Mouse (Mus musculus) macrophage (primary cell): ENCODE results near the gene Nek6. TPM values are rescaled to one million over a fixed set of nuclear protein-coding genes. Genes with fewer than 3 reads are reported as not detected.

Experiments
- H3K27ac ChIP-seq: fragments of 350-480 bp; formaldehyde crosslinking; 2 replicates; pipeline ENCODE4 v1.9.0; 2021
- H3K36me3 ChIP-seq: fragments of 350-480 bp; formaldehyde crosslinking; 2 replicates; pipeline ENCODE4 v1.9.0; 2021; ENCODE audit errors: inconsistent target
- H3K4me3 ChIP-seq: fragments of 350-480 bp; formaldehyde crosslinking; 2 replicates; pipeline ENCODE4 v1.9.0; 2021; ENCODE audit errors: inconsistent target
- H3K79me2 ChIP-seq: fragments of 350-480 bp; formaldehyde crosslinking; 2 replicates; pipeline ENCODE4 v1.9.0; 2021; ENCODE audit errors: inconsistent target
- WGBS: methylation state at CpG from one replicate; pipeline ENCODE4 v1.1.7; 2026; ENCODE audit warnings: inconsistent platforms; ENCODE audit not compliant: missing documents; 5-methylcytosine and 5-hydroxymethylcytosine counted together
- polyA plus RNA-seq: library from polyadenylated mRNA; stranded (reverse); fragments of 250-400 nt; gene quantifications from 3 replicates; pipeline ENCODE4 v1.2.4, GENCODE M21; 2018; ENCODE audit warnings: inconsistent platforms

Gene Nek6
- polyA plus RNA-seq, 1 experiment from 2014 or later, result 25.6 TPM

DNA sequence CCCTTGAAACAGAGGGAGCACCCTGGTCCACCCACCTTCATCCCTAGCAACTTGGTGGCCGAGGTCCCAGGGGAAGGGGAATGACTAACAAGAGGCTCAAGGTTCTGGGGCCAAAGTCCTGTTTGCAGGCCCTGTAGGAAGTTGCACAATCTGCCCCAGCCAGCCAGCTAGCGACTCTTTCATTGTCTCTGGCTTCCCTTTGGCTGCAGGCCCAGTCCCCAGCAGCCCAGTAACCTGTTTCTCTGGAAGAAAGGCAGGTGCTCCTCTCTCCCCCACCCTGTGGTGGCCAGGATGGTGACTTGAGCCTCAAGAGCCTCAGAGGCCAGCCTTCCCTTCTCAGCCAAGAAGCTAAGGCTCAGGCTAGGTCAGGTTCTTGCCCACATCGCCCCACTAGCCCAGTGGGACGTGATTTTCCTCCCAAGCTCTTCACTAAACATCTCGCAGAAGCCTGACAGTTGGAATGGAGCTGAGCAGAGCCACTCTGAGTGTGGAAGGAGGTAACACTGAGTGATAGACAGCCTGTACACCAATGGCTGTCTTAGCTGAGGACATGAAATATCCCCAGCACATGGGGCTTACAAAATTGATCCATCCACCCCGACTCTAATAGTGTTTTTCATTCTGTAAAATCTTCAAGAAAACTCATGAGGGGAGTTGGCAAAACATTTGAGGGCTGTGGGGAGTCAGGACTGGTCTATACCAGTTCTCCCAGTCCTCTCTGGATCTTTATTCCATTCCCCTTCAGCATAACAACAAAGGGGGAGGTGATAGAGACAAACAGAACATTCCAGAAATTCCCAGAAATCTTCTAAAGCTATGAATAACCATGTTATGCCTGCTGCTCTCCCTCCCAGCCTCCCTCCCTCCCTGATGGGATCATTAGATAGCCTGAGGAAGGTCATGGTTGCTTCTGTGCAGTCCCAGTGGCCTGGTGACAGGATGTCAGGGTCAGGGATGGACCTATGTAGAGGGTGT, 25.2 kb upstream of the Nek6 start:
- 32% methylated on average over 6 of the region's 6 CpGs for WGBS
- no peaks in the 10 kb centered on the region for H3K36me3 ChIP-seq
- H3K79me2 ChIP-seq, result no peaks in the 10 kb centered on the region
- no peak overlapping the region for H3K4me3 ChIP-seq
- peak overlapping the region; percentile 99 for H3K27ac ChIP-seq

- H3K27ac ChIP-seq, result no peak overlapping the region
- no peaks in the 10 kb centered on the region for H3K36me3 ChIP-seq
- no peak overlapping the region for H3K4me3 ChIP-seq
- H3K79me2 ChIP-seq, result no peaks in the 10 kb centered on the region
Observed at GRCm38 (mm10) chr2:38497594-38497993, 13.8 kb upstream of the Nek6 start.

- 100% methylated on average over 1 of the region's 1 CpGs for WGBS
- no peaks in the 10 kb centered on the region for H3K79me2 ChIP-seq
- H3K4me3 ChIP-seq, result no peak overlapping the region
- no peaks in the 10 kb centered on the region for H3K36me3 ChIP-seq
- H3K27ac ChIP-seq, result no peak overlapping the region
Observed at GRCm38 (mm10) chr2:38501606-38502005, 9.8 kb upstream of the Nek6 start.

- no peak overlapping the region for H3K4me3 ChIP-seq
- H3K79me2 ChIP-seq, result no peaks in the 10 kb centered on the region
- WGBS, result 74% methylated on average over 5 of the region's 6 CpGs
- no peak overlapping the region for H3K27ac ChIP-seq
- H3K36me3 ChIP-seq, result no peaks in the 10 kb centered on the region
Observed at GRCm38 (mm10) chr2:38502123-38502522, 9.3 kb upstream of the Nek6 start.

DNA sequence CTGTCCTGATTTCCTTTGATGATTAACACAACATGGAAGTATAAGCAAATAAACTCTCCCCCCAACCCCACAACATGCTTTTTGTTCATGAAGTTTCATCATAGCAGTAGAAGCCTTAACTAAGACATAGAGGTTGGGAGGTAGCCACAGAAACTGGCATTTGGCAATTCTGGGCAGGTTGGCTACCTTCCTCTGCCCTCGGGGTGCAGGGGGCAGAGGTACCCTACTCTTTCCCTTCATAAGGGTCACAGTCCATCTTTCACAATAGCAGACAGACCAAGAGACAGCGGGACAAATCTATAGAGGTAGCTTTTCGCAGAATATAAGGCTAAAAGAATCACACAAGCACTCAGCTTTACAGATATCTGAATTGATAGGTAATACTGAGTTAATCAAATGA, 8.7 kb upstream of the Nek6 start:
- Histone ChIP-seq H3K4me3 (no peak overlapping the region), H3K79me2 (no peaks in the 10 kb centered on the region), H3K36me3 (no peaks in the 10 kb centered on the region), H3K27ac (no peak overlapping the region)
- 85% methylated on average over 3 of the region's 3 CpGs for WGBS

DNA sequence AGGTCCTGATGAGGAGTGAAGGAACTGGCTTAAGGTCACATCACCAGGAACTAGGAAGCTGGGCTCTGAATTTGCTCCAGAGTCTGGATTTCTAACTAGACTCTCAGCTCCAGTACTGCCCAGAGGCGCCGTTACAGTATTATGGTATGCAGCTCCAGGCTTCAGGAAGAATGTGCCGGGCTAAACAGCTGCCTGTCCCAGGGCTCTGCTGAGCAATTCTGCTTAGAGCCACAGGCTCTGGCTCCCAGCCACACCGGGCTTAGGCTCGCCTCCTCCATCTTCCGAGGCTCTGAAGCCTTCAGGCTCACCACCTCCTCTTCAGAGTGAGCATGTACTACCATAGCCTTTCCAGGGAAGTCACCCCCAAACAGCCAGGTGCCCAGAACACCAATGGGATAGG, 7.1 kb upstream of the Nek6 start:
- Histone ChIP-seq H3K27ac (no peak overlapping the region), H3K79me2 (no peaks in the 10 kb centered on the region), H3K36me3 (no peaks in the 10 kb centered on the region), H3K4me3 (no peak overlapping the region)
- 97% methylated on average over 6 of the region's 6 CpGs for WGBS

DNA sequence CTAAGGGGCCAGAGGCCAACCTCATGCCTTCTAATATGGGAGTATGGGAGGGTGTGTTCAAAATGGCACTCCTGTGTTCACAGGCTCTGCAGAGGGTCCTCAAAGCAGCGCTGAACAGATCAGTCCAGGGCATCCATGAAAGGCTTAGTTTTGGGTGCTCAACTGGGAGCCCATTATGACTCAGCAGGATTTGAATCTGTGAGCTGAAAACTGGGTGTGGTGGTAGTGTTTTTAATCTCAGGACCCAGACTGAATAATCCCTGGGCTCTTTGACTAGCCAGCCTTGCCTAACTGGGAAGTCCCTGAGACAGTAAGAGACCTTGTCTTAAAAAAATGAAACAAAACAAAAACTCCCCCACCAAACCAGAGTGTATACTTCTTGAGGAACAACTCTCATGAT, 4.3 kb upstream of the Nek6 start:
- H3K4me3 ChIP-seq, result no peak overlapping the region
- WGBS, result 100% methylated on average over 1 of the region's 1 CpGs
- no peak overlapping the region for H3K27ac ChIP-seq
- H3K36me3 ChIP-seq, result no peaks in the 10 kb centered on the region
- H3K79me2 ChIP-seq, result peaks cover 4% of the 10 kb centered on the region

- Histone ChIP-seq H3K27ac (0 out of 2 replicates have a peak overlapping the region, but pooled peaks have one; percentile 13), H3K4me3 (no peak overlapping the region), H3K36me3 (no peaks in the 10 kb centered on the region), H3K79me2 (peaks cover 24% of the 10 kb centered on the region)
- WGBS, result 77% methylated on average over 7 of the region's 7 CpGs
Observed at GRCm38 (mm10) chr2:38509004-38509719, 2.3 kb upstream of the Nek6 start.

- WGBS, result 92% methylated on average over 1 of the region's 1 CpGs
- H3K27ac ChIP-seq, result no peak overlapping the region
- no peaks in the 10 kb centered on the region for H3K36me3 ChIP-seq
- H3K4me3 ChIP-seq, result no peak overlapping the region
- H3K79me2 ChIP-seq, result peaks cover 34% of the 10 kb centered on the region
Observed at GRCm38 (mm10) chr2:38510120-38510519, 1.3 kb upstream of the Nek6 start.

DNA sequence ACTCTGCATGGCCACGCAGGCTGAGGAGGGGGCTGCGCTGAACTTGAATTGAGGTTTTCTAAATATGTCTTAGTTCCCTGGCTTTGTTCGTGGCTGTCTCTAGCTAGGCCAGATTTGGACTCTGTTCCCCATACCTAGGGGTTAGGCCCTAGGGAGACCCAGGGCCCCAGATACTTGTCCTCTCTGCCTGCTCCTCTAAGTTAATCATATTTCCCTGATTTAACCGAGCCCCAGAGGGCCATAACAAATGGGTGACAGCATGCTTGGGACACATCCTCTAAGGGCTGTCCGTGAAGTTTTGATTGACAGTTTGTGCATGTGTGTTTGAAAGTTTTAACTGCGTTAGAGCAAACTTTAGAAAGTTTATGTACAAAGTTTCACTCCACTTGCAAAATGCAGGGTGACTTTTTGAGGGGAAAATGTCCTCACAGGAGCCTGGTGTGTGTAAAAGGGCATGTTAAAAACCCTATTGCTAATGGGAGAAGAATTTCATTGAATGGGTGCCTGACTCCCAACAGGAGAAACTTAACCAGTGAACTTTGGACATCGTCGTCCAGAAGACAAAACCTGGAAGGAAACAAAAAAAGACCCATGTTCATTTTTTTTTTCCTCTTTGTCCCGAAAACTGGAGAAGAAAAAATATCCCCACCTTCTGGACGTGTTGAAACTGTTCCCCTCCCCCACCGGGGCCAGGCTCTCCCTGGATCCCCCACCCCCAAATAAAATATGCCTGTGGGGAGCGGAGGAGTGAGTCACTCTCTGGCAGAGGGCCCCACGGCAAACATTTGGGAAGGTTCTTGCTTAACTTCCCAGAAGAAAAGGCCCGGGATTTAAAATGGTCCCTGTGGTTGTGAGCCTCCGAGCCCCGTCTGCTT, 1.1 kb downstream of the Nek6 start:
- H3K79me2 ChIP-seq, result peaks cover 58% of the 10 kb centered on the region
- WGBS, result 32% methylated on average over 16 of the region's 16 CpGs
- peak overlapping the region; percentile 88 for H3K27ac ChIP-seq
- no peaks in the 10 kb centered on the region for H3K36me3 ChIP-seq
- peak overlapping the region; percentile 86 for H3K4me3 ChIP-seq

- WGBS, result 80% methylated on average over 2 of the region's 2 CpGs
- peaks cover 64% of the 10 kb centered on the region for H3K79me2 ChIP-seq
- H3K4me3 ChIP-seq, result peak overlapping the region; percentile 86
- H3K27ac ChIP-seq, result peak overlapping the region; percentile 88
- H3K36me3 ChIP-seq, result no peaks in the 10 kb centered on the region
Observed at GRCm38 (mm10) chr2:38513183-38513529, 1.7 kb downstream of the Nek6 start.

DNA sequence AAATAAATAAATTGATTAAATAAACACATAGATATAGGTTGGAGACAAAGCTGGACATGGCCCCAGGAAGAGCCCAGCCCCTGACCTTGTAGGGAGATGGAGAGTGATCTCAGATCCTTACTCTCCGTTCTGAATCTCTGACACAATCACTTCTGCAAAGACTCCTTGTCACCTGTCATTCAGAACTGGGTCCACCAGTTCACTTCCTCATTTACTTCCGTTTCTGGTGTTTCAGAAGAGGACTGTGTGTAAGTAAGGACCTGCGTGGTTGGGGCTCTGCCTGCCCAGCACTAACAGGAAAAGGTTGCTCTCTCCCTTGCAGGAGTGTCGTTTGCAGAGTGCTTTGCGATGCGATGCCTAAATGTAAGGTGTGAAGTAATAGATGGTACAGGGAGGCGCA, 3.0 kb downstream of the Nek6 start:
- peak overlapping the region; percentile 88 for H3K27ac ChIP-seq
- peaks cover 77% of the 10 kb centered on the region for H3K79me2 ChIP-seq
- 3% methylated on average over 7 of the region's 7 CpGs for WGBS
- H3K36me3 ChIP-seq, result no peaks in the 10 kb centered on the region
- no peak overlapping the region for H3K4me3 ChIP-seq

DNA sequence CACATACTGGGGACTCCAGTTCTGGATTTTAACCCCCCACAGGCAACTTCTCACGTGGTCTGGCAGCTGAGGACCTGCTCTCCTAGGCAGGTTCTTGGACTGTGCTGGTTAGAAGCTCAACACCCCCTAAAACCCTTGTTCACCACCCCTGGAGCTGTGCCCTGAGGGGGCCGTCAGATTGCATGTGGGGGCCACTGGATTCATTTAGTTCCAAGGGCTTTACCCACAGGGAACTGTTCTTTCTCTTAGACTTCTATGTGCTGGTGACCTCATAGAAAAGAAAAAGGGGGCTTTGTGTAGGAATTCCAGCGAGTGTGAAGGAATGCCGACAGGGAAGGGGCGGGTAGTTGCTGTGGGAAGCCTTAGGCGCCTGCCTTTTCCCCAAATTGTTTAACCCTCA, 4.0 kb downstream of the Nek6 start:
- WGBS, result 98% methylated on average over 5 of the region's 6 CpGs
- peak overlapping the region; percentile 31; the same call in 1 of the 2 replicates for H3K27ac ChIP-seq

GRCm38 (mm10) chr2:38516471-38516870, 5.0 kb downstream of the Nek6 start:
- peaks cover 97% of the 10 kb centered on the region for H3K79me2 ChIP-seq
- no peak overlapping the region for H3K4me3 ChIP-seq
- no peaks in the 10 kb centered on the region for H3K36me3 ChIP-seq
- peak overlapping the region; percentile 31 for H3K27ac ChIP-seq
- whole genome bisulfite sequencing, result 90% methylated on average over 3 of the region's 3 CpGs

More for the DNA sequence above, 4.0 kb downstream of the Nek6 start:
- Histone ChIP-seq H3K36me3 (no peaks in the 10 kb centered on the region), H3K79me2 (peaks cover 87% of the 10 kb centered on the region), H3K4me3 (no peak overlapping the region)
